Mouse (Mus musculus): ENCODE data around the gene Dhx37.

DNA sequence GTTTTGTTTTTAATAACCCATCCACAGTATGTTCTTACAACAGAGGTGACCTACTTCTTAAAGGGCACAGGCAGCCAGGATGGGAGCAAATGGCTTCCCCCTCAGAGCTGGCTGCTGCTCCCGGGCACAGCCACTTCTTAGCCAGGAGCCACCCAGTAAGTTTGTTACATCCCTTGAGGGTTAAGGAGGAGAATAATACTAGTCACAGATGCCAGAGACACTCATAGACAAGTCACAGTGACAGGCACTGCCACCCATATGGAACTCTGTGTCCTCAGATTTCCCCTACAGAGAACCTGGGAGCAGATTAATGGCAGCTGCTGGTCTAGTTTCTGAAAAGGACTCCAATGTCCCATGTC, 41.3 kb downstream of the Dhx37 start:
- TF ChIP-seq CTCF (IDR thresholded peaks at IDR 0.05 in 2 of 3, conservative IDR thresholded peaks at IDR 0.05 in 1 of 3; ENCODE audit: control insufficient read depth in 1 of 3, insufficient read depth in 1 of 3, low read depth in 2 of 3, low read length in 3 of 3, poor library complexity in 1 of 3, severe bottlenecking in 1 of 3) (no peak), MYC (IDR thresholded peaks at IDR 0.05; ENCODE audit: low read depth, low read length) (no peak), BHLHE40 (IDR thresholded peaks at IDR 0.05; ENCODE audit: borderline replicate concordance, low read depth, low read length) (no peak)

Measured in MEL (cell line).